Mouse (Mus musculus) ES-Bruce4 (cell line): ENCODE data around the gene Fut2.

Experiments used
- CTCF ChIP-seq: IDR thresholded peaks from one replicate; pipeline ENCODE4 v1.8.1; 2011; ENCODE audit warnings: low read depth, low read length
- EP300 ChIP-seq: IDR thresholded peaks from 2 replicates; pipeline ENCODE4 v1.6.1; 2011; ENCODE audit warnings: low read depth, low read length; ENCODE audit not compliant: insufficient read depth
- POLR2A ChIP-seq: IDR thresholded peaks from one replicate; pipeline ENCODE4 v1.8.1; 2011; ENCODE audit warnings: low read length; ENCODE audit not compliant: insufficient read depth

DNA sequence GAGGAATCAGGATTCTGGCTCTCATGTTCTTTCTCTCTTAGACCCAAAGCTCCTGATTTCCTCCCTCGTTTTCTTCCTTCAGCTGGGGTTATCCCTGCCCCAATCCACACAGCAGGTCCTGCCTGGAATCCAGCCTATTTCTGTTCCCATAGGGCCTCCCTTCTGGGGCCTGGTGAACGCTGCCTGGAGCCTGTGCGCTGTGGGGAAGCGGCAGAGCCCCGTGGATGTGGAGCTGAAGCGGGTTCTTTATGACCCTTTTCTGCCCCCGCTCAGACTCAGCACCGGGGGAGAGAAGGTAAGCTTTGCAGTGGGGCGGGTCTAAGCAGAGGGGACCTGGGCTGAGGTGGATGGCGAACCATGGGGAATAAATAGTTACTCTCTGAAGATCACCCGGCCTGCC, 34.9 kb upstream of the Fut2 start:
- TF ChIP-seq CTCF (no peak), POLR2A (no peak), EP300 (no peak)
